Mouse (Mus musculus): ENCODE measurements at regions not wholly inside any gene's neighbourhood (a gene's known extent, or its start where the extent isn't known, plus 50 kb on each side); places are given as distances from the start of the nearest gene placed in this dataset.

GRCm38 (mm10) chr10:119395048-119395447 lies 58.6 kb upstream of the Grip1 start:
- intact Hi-C loops (cut with DNase I) = no loop called here

- intact Hi-C loops (cut with DNase I) = no loop called here
Measured at GRCm38 (mm10) chr10:119387924-119388323, 65.7 kb upstream of the Grip1 start.

DNA sequence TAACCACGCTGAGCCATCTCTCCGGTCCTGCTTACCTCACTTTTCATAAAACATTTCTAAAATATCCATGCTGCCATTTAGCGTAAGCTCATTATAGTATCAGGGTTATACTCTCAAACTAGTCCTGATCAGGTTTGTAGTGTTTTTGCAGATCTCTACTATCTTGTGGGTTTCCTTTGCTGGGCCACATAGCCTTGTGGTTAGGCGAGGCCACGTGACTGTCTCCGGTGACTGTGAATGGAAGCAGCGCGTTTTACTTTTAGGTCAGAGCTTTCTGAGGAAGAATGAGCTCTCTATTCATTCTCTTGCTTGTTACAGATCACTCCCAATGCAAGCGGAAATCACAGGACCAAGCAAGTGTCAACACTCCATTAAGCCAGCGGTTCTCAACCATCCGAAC lies 71.4 kb upstream of the Grip1 start:
- intact Hi-C loops (cut with DNase I) = no loop called here

DNA sequence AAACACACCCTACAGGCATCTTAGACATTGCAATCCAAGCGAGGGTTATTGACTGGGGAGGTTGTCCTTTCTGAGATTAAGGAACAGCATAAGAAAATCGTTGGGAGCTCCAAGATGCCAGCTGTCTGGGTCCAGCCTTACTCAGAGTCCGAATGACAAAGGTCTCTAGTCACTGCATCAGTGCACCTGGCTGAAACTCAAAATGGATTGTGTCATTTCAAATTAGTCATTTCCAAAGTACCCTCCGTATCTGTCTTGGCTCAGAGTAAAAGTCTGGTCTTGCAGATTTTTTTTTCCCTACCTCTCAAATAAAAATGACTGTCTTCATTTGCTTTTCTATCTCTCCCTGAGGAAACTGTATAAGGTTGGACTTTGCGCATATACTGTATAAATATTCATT lies 85.1 kb upstream of the Grip1 start:
- intact Hi-C loops (cut with DNase I) = no loop called here

GRCm38 (mm10) chr10:119363616-119364015 lies 90.0 kb upstream of the Grip1 start:
- intact Hi-C loops (cut with DNase I) = loop anchor here (5.0 kb wide), 1 partner anchor 266 kb away; no protein-coding TSS in a partner anchor

GRCm38 (mm10) chr10:119358730-119359292 lies 94.8 kb upstream of the Grip1 start:
- intact Hi-C loops (cut with DNase I) = no loop called here

GRCm38 (mm10) chr10:119342317-119343114 lies 102.7 kb upstream of the Cand1 start:
- intact Hi-C loops (cut with DNase I) = no loop called here

DNA sequence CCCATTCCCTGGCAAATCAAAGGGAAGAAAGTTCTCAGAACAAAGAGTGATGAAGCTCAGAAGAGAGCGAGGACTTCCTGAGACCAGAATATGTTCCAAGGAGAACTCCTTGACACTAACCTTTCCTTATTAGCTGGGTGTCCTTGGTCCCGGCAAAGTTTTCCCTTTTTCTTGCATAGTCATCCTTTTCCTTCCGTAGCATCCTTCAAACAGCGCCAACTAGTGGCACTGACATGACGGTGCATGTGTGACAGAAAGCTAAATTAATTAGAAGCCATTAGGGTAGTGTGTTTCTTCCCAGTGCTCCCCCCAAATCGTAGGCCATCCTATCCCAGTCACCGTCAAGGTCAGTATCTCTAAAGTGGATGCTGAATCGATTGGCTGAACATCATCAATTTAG lies 100.5 kb upstream of the Cand1 start:
- intact Hi-C loops (cut with DNase I) = no loop called here

DNA sequence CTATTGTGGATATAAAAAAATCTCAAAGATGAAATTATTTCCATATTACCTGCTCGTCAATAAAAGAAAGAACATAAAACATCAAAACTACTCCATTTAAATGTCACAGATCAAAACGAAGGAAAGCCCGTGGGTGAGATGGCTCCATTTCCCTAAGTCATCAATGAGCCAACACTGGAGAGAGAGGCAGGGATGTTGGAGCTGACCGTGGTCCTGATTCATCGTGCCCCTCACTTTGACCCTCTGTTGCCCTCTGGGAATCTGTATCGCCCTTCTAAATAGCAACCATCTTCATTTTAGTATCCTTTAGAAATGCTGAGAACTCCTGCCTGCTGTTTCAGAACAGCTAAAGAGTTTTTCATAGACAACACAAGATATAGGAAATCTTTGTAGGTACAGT lies 87.1 kb upstream of the Cand1 start:
- intact Hi-C loops (cut with DNase I) = no loop called here

GRCm38 (mm10) chr10:119319953-119320352 lies 80.1 kb upstream of the Cand1 start:
- intact Hi-C loops (cut with DNase I) = no loop called here

- intact Hi-C loops (cut with DNase I) = no loop called here
Measured at GRCm38 (mm10) chr10:119318416-119318815, 78.6 kb upstream of the Cand1 start.

DNA sequence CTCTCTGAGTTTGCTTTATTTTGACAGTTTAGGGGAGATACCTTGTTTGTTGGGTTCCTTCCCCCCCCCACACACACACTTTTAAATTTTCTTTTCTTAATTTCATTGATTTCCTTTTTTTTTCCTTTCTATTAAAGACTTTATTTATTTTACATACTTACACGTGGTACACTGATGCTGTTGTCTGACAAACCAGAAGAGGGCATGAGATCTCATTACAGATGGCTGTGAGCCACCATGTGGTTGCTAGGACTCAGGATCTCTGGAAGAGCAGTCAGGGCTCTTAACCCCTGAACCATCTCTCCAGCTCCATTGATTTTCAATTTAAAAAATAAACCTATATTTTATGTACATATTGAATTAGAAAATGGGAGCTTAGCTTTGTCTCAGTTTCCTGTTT lies 71.7 kb upstream of the Cand1 start:
- intact Hi-C loops (cut with DNase I) = no loop called here

- intact Hi-C loops (cut with DNase I) = no loop called here
Measured at GRCm38 (mm10) chr10:119295740-119296139, 55.9 kb upstream of the Cand1 start.

GRCm38 (mm10) chr10:119294454-119295149 lies 54.7 kb upstream of the Cand1 start:
- intact Hi-C loops (cut with DNase I) = no loop called here

DNA sequence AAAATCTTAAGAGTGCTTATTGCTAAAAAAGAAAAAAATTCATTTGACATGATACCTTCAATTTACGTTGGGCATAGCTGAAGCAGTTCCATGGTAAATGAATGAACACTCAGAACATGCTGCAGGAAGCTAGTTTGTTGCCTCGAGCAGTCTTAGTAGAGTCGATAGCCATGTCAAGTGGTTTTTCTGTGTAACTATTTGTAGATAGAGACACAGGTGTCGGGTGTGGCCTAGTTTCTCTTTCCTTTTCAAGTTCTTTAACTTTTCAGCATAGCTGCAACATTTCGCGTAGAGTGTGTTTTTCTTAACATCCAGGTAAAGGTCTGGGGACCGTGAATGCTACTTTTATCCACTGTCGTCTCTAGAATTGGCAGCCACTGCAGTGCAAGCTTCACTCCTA lies 53.5 kb upstream of the Cand1 start:
- intact Hi-C loops (cut with DNase I) = no loop called here
